Mouse (Mus musculus): ENCODE data around the gene Ciao2a.

- TF ChIP-seq CTCF (IDR thresholded peaks at IDR 0.05; ENCODE audit: control insufficient read depth, insufficient read depth, insufficient replicate concordance, low read depth, low read length) (no peak), POLR2A (IDR thresholded peaks at IDR 0.05; ENCODE audit: control insufficient read depth, low read depth, low read length) (no peak)
Measured at GRCm38 (mm10) chr9:66154013-66154412, 27.6 kb downstream of the Ciao2a start.

Measured in testis, adult 2 months (tissue).